Mouse (Mus musculus) embryonic facial prominence, embryonic 12.5 days (tissue): ENCODE measurements at regions not wholly inside any gene's neighbourhood (a gene's known extent, or its start where the extent isn't known, plus 50 kb on each side); places are given as distances from the start of the nearest gene placed in this dataset.

Experiments used
- ATAC-seq: fragments of 200-750 bp; cut with Nextera tagmentation; 2 replicates; pipeline ENCODE4 v1.8.0; 2017; ENCODE audit not compliant: insufficient number of reproducible peaks, insufficient read depth, low FRiP score, low TSS enrichment
- H3K27ac ChIP-seq: fragments of 300-500 bp; sonication (generic); 2 replicates; pipeline ENCODE4 v1.5.1; 2016; ENCODE audit warnings: mild to moderate bottlenecking
- H3K27me3 ChIP-seq: fragments of 300-500 bp; sonication (generic); 2 replicates; pipeline ENCODE4 v1.6.1; 2016; ENCODE audit warnings: mild to moderate bottlenecking, moderate library complexity
- H3K36me3 ChIP-seq: fragments of 300-500 bp; sonication (generic); 2 replicates; pipeline ENCODE4 v1.6.1; 2016; ENCODE audit warnings: mild to moderate bottlenecking
- H3K4me1 ChIP-seq: fragments of 300-500 bp; sonication (generic); 2 replicates; pipeline ENCODE4 v1.6.1; 2016
- H3K4me2 ChIP-seq: fragments of 300-500 bp; sonication (generic); replicated peaks from 2 replicates; pipeline ENCODE4 v1.6.1; 2016; ENCODE audit warnings: mild to moderate bottlenecking, moderate library complexity
- H3K4me3 ChIP-seq: fragments of 300-500 bp; sonication (generic); 2 replicates; pipeline ENCODE4 v1.5.1; 2016; ENCODE audit warnings: mild to moderate bottlenecking
- H3K9ac ChIP-seq: fragments of 300-500 bp; sonication (generic); 2 replicates; pipeline ENCODE4 v1.6.1; 2016; ENCODE audit warnings: mild to moderate bottlenecking, moderate library complexity
- H3K9me3 ChIP-seq: fragments of 300-500 bp; sonication (generic); 2 replicates; pipeline ENCODE4 v1.6.1; 2016; ENCODE audit warnings: mild to moderate bottlenecking, moderate library complexity
- WGBS: fragments of 180-500 bp; shearing (Covaris S2); methylation state at CpG from one replicate; pipeline ENCODE4 v1.1.7; 2016; 5-methylcytosine and 5-hydroxymethylcytosine counted together

- Histone ChIP-seq H3K9me3 (no peaks in the 10 kb centered on the region), H3K4me3 (no peak overlapping the region), H3K27ac (no peak overlapping the region), H3K4me1 (0 out of 2 replicates have a peak, but pooled peaks cover 3% of the 10 kb centered on the region), H3K36me3 (no peaks in the 10 kb centered on the region), H3K27me3 (no peaks in the 10 kb centered on the region; the same call in 1 of the 2 replicates), H3K9ac (no peak overlapping the region), H3K4me2 (no peak overlapping the region)
- 90% methylated on average over 11 of the region's 11 CpGs for WGBS
- ATAC-seq: no peak
Observed at GRCm38 (mm10) chr4:134990651-134991050, 60.0 kb downstream of the Syf2 start.

GRCm38 (mm10) chr4:134993526-134994122 lies 62.9 kb downstream of the Syf2 start:
- 0 out of 2 replicates have a peak, but pooled peaks cover 4% of the 10 kb centered on the region for H3K4me1 ChIP-seq
- no peaks in the 10 kb centered on the region; the same call in 1 of the 2 replicates for H3K27me3 ChIP-seq
- H3K4me3 ChIP-seq: no peak overlapping the region
- no peak overlapping the region for H3K4me2 ChIP-seq
- H3K36me3 ChIP-seq: no peaks in the 10 kb centered on the region
- no peak for ATAC-seq
- no peaks in the 10 kb centered on the region for H3K9me3 ChIP-seq
- H3K27ac ChIP-seq: no peak overlapping the region
- no peak overlapping the region for H3K9ac ChIP-seq
- WGBS: 58% methylated on average over 8 of the region's 8 CpGs

GRCm38 (mm10) chr4:134994205-134994604 lies 63.5 kb downstream of the Syf2 start:
- Histone ChIP-seq H3K9ac (no peak overlapping the region), H3K4me3 (no peak overlapping the region), H3K4me1 (peaks cover 6% of the 10 kb centered on the region; the same call in 1 of the 2 replicates), H3K36me3 (no peaks in the 10 kb centered on the region), H3K9me3 (no peaks in the 10 kb centered on the region), H3K27me3 (no peaks in the 10 kb centered on the region; the same call in 1 of the 2 replicates), H3K4me2 (no peak overlapping the region), H3K27ac (no peak overlapping the region)
- 89% methylated on average over 2 of the region's 2 CpGs for WGBS
- ATAC-seq: no peak

- no peak overlapping the region for H3K27ac ChIP-seq
- no peak overlapping the region for H3K4me2 ChIP-seq
- WGBS: 86% methylated on average over 6 of the region's 6 CpGs
- ATAC-seq: no peak
- no peaks in the 10 kb centered on the region; the same call in 1 of the 2 replicates for H3K27me3 ChIP-seq
- no peak overlapping the region for H3K4me3 ChIP-seq
- no peak overlapping the region for H3K9ac ChIP-seq
- H3K4me1 ChIP-seq: peaks cover 6% of the 10 kb centered on the region; the same call in 1 of the 2 replicates
- H3K9me3 ChIP-seq: no peaks in the 10 kb centered on the region
- H3K36me3 ChIP-seq: no peaks in the 10 kb centered on the region
Observed at GRCm38 (mm10) chr4:134994648-134995047, 64.0 kb downstream of the Syf2 start.

- Histone ChIP-seq H3K4me2 (no peak overlapping the region), H3K27ac (no peak overlapping the region), H3K4me1 (peaks cover 6% of the 10 kb centered on the region; the same call in 1 of the 2 replicates), H3K36me3 (no peaks in the 10 kb centered on the region), H3K4me3 (no peak overlapping the region), H3K9me3 (no peaks in the 10 kb centered on the region), H3K27me3 (no peaks in the 10 kb centered on the region; the same call in 1 of the 2 replicates), H3K9ac (no peak overlapping the region)
- no peak for ATAC-seq
- 64% methylated on average over 13 of the region's 13 CpGs for WGBS
Observed at GRCm38 (mm10) chr4:134995052-134995451, 64.4 kb downstream of the Syf2 start.

GRCm38 (mm10) chr4:134996121-134996520 lies 65.4 kb downstream of the Syf2 start:
- Histone ChIP-seq H3K27ac (no peak overlapping the region), H3K27me3 (no peaks in the 10 kb centered on the region; the same call in 1 of the 2 replicates), H3K4me3 (no peak overlapping the region), H3K9ac (no peak overlapping the region), H3K4me2 (no peak overlapping the region), H3K4me1 (peaks cover 6% of the 10 kb centered on the region; the same call in 1 of the 2 replicates), H3K36me3 (no peaks in the 10 kb centered on the region), H3K9me3 (no peaks in the 10 kb centered on the region)
- WGBS: 90% methylated on average over 6 of the region's 6 CpGs
- no peak for ATAC-seq

GRCm38 (mm10) chr4:134997461-134998434 lies 67.0 kb downstream of the Syf2 start:
- 88% methylated on average over 26 of the region's 26 CpGs for WGBS
- Histone ChIP-seq H3K4me3 (no peak overlapping the region), H3K9ac (no peak overlapping the region), H3K27ac (no peak overlapping the region), H3K36me3 (no peaks in the 10 kb centered on the region), H3K9me3 (no peaks in the 10 kb centered on the region), H3K4me1 (peaks cover 13% of the 10 kb centered on the region), H3K4me2 (no peak overlapping the region), H3K27me3 (no peaks in the 10 kb centered on the region; the same call in 1 of the 2 replicates)
- ATAC-seq: no peak

GRCm38 (mm10) chr4:134998928-134999658 lies 68.4 kb downstream of the Syf2 start:
- no peak overlapping the region for H3K4me3 ChIP-seq

GRCm38 (mm10) chr4:135002091-135002925 lies 71.6 kb downstream of the Syf2 start:
- Histone ChIP-seq H3K4me2 (no peak overlapping the region; the same call in 1 of the 2 replicates), H3K27me3 (no peaks in the 10 kb centered on the region), H3K27ac (peak overlapping the region; percentile 92), H3K4me1 (peaks cover 16% of the 10 kb centered on the region), H3K9ac (no peak overlapping the region), H3K4me3 (no peak overlapping the region), H3K9me3 (no peaks in the 10 kb centered on the region), H3K36me3 (no peaks in the 10 kb centered on the region)
- WGBS: 27% methylated on average over 16 of the region's 16 CpGs
- peak; percentile 84 for ATAC-seq

More at GRCm38 (mm10) chr4:134998928-134999658, 68.4 kb downstream of the Syf2 start:
- Histone ChIP-seq H3K27me3 (no peaks in the 10 kb centered on the region), H3K4me2 (no peak overlapping the region), H3K27ac (no peak overlapping the region), H3K9me3 (no peaks in the 10 kb centered on the region), H3K9ac (no peak overlapping the region), H3K36me3 (no peaks in the 10 kb centered on the region), H3K4me1 (peaks cover 18% of the 10 kb centered on the region)
- 61% methylated on average over 12 of the region's 12 CpGs for WGBS
- no peak for ATAC-seq

GRCm38 (mm10) chr4:135011365-135011764 lies 80.7 kb downstream of the Syf2 start:
- 79% methylated on average over 6 of the region's 6 CpGs for WGBS
- Histone ChIP-seq H3K27me3 (no peaks in the 10 kb centered on the region), H3K9ac (no peak overlapping the region), H3K4me1 (peaks cover 22% of the 10 kb centered on the region; the same call in 1 of the 2 replicates), H3K36me3 (no peaks in the 10 kb centered on the region), H3K9me3 (no peaks in the 10 kb centered on the region), H3K4me2 (no peak overlapping the region), H3K4me3 (no peak overlapping the region), H3K27ac (no peak overlapping the region)
- no peak for ATAC-seq
